Mouse (Mus musculus): ENCODE measurements at regions not wholly inside any gene's neighbourhood (a gene's known extent, or its start where the extent isn't known, plus 50 kb on each side); places are given as distances from the start of the nearest gene placed in this dataset.

DNA sequence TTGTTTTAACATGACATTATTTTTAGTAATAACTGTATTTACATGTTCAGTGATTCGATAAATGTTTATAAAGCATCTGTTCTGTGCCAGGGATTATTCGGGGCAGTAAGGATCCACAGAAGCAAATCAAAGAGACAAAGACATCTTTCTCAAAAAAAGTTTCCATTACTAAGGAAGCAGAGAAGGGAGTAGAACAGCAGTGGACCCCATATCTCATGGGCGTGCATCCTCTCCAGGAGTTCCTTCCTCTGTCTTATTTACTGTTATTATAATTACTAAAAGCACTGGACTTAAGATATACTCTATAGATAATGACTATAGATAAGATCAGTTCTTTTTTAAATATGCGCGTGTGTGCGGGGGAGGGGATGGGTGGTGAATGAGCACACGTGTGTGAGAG, 87.5 kb upstream of the Kitl start:
- TF ChIP-seq UBTF (IDR thresholded peaks at IDR 0.05; ENCODE audit: low read depth, low read length), result no peak
- no peak for TF ChIP-seq POLR2AphosphoS2 (IDR thresholded peaks at IDR 0.05; ENCODE audit: low read depth, low read length)
- TF ChIP-seq TCF12 (IDR thresholded peaks at IDR 0.05; ENCODE audit: low read depth, low read length), result no peak
- TF ChIP-seq MEF2A (IDR thresholded peaks at IDR 0.05; ENCODE audit: borderline replicate concordance, low read depth, low read length), result no peak
- no peak for TF ChIP-seq POLR2A (IDR thresholded peaks at IDR 0.05; ENCODE audit: low read depth, low read length)
- no peak for TF ChIP-seq CTCF (conservative IDR thresholded peaks at IDR 0.05 in 1 of 2, IDR thresholded peaks at IDR 0.05 in 1 of 2; ENCODE audit: low read depth in 2 of 2, low read length in 2 of 2)
- TF ChIP-seq CHD2 (IDR thresholded peaks at IDR 0.05; ENCODE audit: low read length), result no peak

Measured in CH12.LX (cell line).